Mouse (Mus musculus) MEL (cell line): ENCODE data around the gene S100a8. TPM values are rescaled to one million over a fixed set of nuclear protein-coding genes. Genes with fewer than 3 reads are reported as not detected.

ENCODE experiments used
- DNase-seq: peaks from one replicate; pipeline ENCODE4 v3.0.0; 2011; ENCODE audit warnings: low read depth, low spot score
- H3K27ac ChIP-seq: 2 replicates; pipeline ENCODE4 v1.5.1; 2012; ENCODE audit warnings: low read depth, mild to moderate bottlenecking, control low read depth, low read length, moderate library complexity; ENCODE audit not compliant: control insufficient read depth
- H3K27me3 ChIP-seq, 2 experiments: fragments of 150-350 bp in 1 of 2; sonication (generic) in 1 of 2; 2 replicates each; pipeline ENCODE4 v1.6.1; 2012; ENCODE audit warnings: low read length in 2 of 2, mild to moderate bottlenecking in 2 of 2, improper control_type of control experiment in 1 of 2, moderate library complexity in 1 of 2; ENCODE audit not compliant: insufficient read depth in 2 of 2, control insufficient read depth in 1 of 2
- H3K36me3 ChIP-seq, 2 experiments: 2 replicates each; pipeline ENCODE4 v1.6.1; 2012 to 2014; ENCODE audit warnings: low read length in 2 of 2, improper control_type of control experiment in 1 of 2, inconsistent platforms in 1 of 2, mild to moderate bottlenecking in 1 of 2; ENCODE audit not compliant: insufficient read depth in 2 of 2, control insufficient read depth in 1 of 2
- H3K4me1 ChIP-seq, 2 experiments: fragments of 150-350 bp in 1 of 2; sonication (generic) in 1 of 2; 2 replicates each; pipeline ENCODE4 v1.6.1; 2012; ENCODE audit warnings: low read length in 2 of 2, improper control_type of control experiment in 1 of 2, mild to moderate bottlenecking in 1 of 2; ENCODE audit not compliant: insufficient read depth in 2 of 2, control insufficient read depth in 1 of 2
- H3K4me3 ChIP-seq, 2 experiments: fragments of 150-350 bp in 1 of 2; sonication (generic) in 1 of 2; 2 replicates each; pipeline ENCODE4 v1.5.1; 2012; ENCODE audit warnings: low read depth in 2 of 2, low read length in 2 of 2, mild to moderate bottlenecking in 2 of 2, moderate library complexity in 2 of 2, control low read depth in 1 of 2, improper control_type of control experiment in 1 of 2; ENCODE audit not compliant: control insufficient read depth in 1 of 2, insufficient read depth in 1 of 2
- H3K79me2 ChIP-seq: 2 replicates; pipeline ENCODE4 v1.6.1; 2012; ENCODE audit warnings: mild to moderate bottlenecking, low read length, moderate library complexity; ENCODE audit not compliant: control insufficient read depth, poor library complexity, insufficient read depth
- H3K9ac ChIP-seq: 2 replicates; pipeline ENCODE4 v1.6.1; 2012; ENCODE audit warnings: low read depth, mild to moderate bottlenecking, control low read depth, low read length, moderate library complexity; ENCODE audit not compliant: control insufficient read depth, poor library complexity, severe bottlenecking
- H3K9me3 ChIP-seq: fragments of 150-350 bp; sonication (generic); replicated peaks from 2 replicates; pipeline ENCODE4 v1.6.1; 2012; ENCODE audit warnings: mild to moderate bottlenecking, low read length, improper control_type of control experiment, moderate library complexity; ENCODE audit not compliant: insufficient read depth
- CHD1 ChIP-seq: IDR thresholded peaks from 2 replicates; pipeline ENCODE4 v1.6.1; 2012; ENCODE audit warnings: low read depth, mild to moderate bottlenecking, inconsistent platforms, low read length, improper control_type of control experiment
- CHD2 ChIP-seq: IDR thresholded peaks from 2 replicates; pipeline ENCODE4 v1.6.1; 2011; ENCODE audit warnings: low read length, improper control_type of control experiment
- CTCF ChIP-seq, 3 experiments: IDR thresholded peaks in 2 of 3; conservative IDR thresholded peaks in 1 of 3; 2 replicates each; pipeline ENCODE4 v1.5.1; 2011 to 2012; ENCODE audit warnings: low read length in 3 of 3, low read depth in 2 of 3, mild to moderate bottlenecking in 2 of 3, improper control_type of control experiment in 1 of 3, inconsistent platforms in 1 of 3, mixed read lengths in 1 of 3, moderate library complexity in 1 of 3; ENCODE audit not compliant: control insufficient read depth in 1 of 3, insufficient read depth in 1 of 3, poor library complexity in 1 of 3, severe bottlenecking in 1 of 3
- ETS1 ChIP-seq: IDR thresholded peaks from 2 replicates; pipeline ENCODE4 v1.6.1; 2012; ENCODE audit warnings: low read depth, mild to moderate bottlenecking, inconsistent platforms, low read length, improper control_type of control experiment, moderate library complexity
- GATA1 ChIP-seq: IDR thresholded peaks from 2 replicates; pipeline ENCODE4 v1.6.1; 2011; ENCODE audit warnings: low read depth, low read length, improper control_type of control experiment
- HCFC1 ChIP-seq: IDR thresholded peaks from 2 replicates; pipeline ENCODE4 v1.6.1; 2012; ENCODE audit warnings: low read depth, mild to moderate bottlenecking, inconsistent platforms, low read length, improper control_type of control experiment, moderate library complexity
- JUND ChIP-seq: IDR thresholded peaks from 2 replicates; pipeline ENCODE4 v1.6.1; 2011; ENCODE audit warnings: low read depth, mild to moderate bottlenecking, improper control_type of control experiment, low read length
- MAX ChIP-seq: IDR thresholded peaks from 2 replicates; pipeline ENCODE4 v1.6.1; 2011; ENCODE audit warnings: low read length, improper control_type of control experiment
- MAZ ChIP-seq: IDR thresholded peaks from 2 replicates; pipeline ENCODE4 v1.6.1; 2012; ENCODE audit warnings: low read depth, mild to moderate bottlenecking, inconsistent platforms, low read length, improper control_type of control experiment
- MYC ChIP-seq: IDR thresholded peaks from 2 replicates; pipeline ENCODE4 v1.6.1; 2011; ENCODE audit warnings: low read depth, mild to moderate bottlenecking, low read length, improper control_type of control experiment, moderate library complexity
- NRF1 ChIP-seq: IDR thresholded peaks from 2 replicates; pipeline ENCODE4 v1.6.1; 2014; ENCODE audit warnings: low read depth, mild to moderate bottlenecking, inconsistent platforms, low read length, improper control_type of control experiment, moderate library complexity; ENCODE audit not compliant: poor library complexity, insufficient read depth, severe bottlenecking
- POLR2AphosphoS2 ChIP-seq: IDR thresholded peaks from 2 replicates; pipeline ENCODE4 v1.6.1; 2011; ENCODE audit warnings: low read length, improper control_type of control experiment
- POLR2AphosphoS5 ChIP-seq: IDR thresholded peaks from 2 replicates; pipeline ENCODE4 v1.6.1; 2012; ENCODE audit warnings: low read depth, borderline replicate concordance, mild to moderate bottlenecking, inconsistent platforms, low read length, moderate library complexity, mixed read lengths
- RAD21 ChIP-seq: IDR thresholded peaks from 2 replicates; pipeline ENCODE4 v1.6.1; 2011; ENCODE audit warnings: mild to moderate bottlenecking, low read depth, low read length, improper control_type of control experiment
- SMC3 ChIP-seq: IDR thresholded peaks from 2 replicates; pipeline ENCODE4 v1.6.1; 2011; ENCODE audit warnings: low read depth, low read length, improper control_type of control experiment
- TAL1 ChIP-seq: IDR thresholded peaks from 2 replicates; pipeline ENCODE4 v1.6.1; 2012; ENCODE audit warnings: mild to moderate bottlenecking, inconsistent platforms, low read length, moderate library complexity, mixed read lengths
- TBP ChIP-seq: IDR thresholded peaks from 2 replicates; pipeline ENCODE4 v1.8.0; 2011; ENCODE audit warnings: low read depth, low read length, improper control_type of control experiment
- TCF12 ChIP-seq: IDR thresholded peaks from 2 replicates; pipeline ENCODE4 v1.6.1; 2014; ENCODE audit warnings: low read depth, mild to moderate bottlenecking, inconsistent platforms, low read length, improper control_type of control experiment, moderate library complexity
- USF1 ChIP-seq: IDR thresholded peaks from 2 replicates; pipeline ENCODE4 v1.6.1; 2014; ENCODE audit warnings: low read depth, mild to moderate bottlenecking, inconsistent platforms, low read length, improper control_type of control experiment, moderate library complexity
- ZC3H11A ChIP-seq: IDR thresholded peaks from 2 replicates; pipeline ENCODE4 v1.6.1; 2012; ENCODE audit warnings: low read depth, mild to moderate bottlenecking, inconsistent platforms, low read length, improper control_type of control experiment
- ZKSCAN1 ChIP-seq: IDR thresholded peaks from 2 replicates; pipeline ENCODE4 v1.6.1; 2012; ENCODE audit warnings: low read depth, mild to moderate bottlenecking, inconsistent platforms, low read length, improper control_type of control experiment, moderate library complexity
- ZNF384 ChIP-seq: IDR thresholded peaks from 2 replicates; pipeline ENCODE4 v1.6.1; 2012; ENCODE audit warnings: low read depth, mild to moderate bottlenecking, inconsistent platforms, low read length, improper control_type of control experiment
- polyA plus RNA-seq, 2 experiments: library from polyadenylated mRNA; stranded (reverse) in 1 of 2; unstranded in 1 of 2; fragments of >175 nt in 1 of 2; fragments of >200 nt in 1 of 2; gene quantifications; 2 replicates each; pipeline versions ENCODE4 v1.2.1 to v1.2.4; 2012; ENCODE audit warnings: low replicate concordance in 2 of 2, low read depth in 1 of 2; ENCODE audit not compliant: insufficient read length in 2 of 2, insufficient read depth in 1 of 2, missing spikeins in 1 of 2
- total RNA-seq: library from RNA; depleted of rRNA; stranded (reverse); fragments of 300-350 nt; gene quantifications from 2 replicates; pipeline ENCODE4 v1.2.3, GENCODE M21; 2012

Gene S100a8
- total and polyA plus RNA-seq, 3 experiments, result not detected

GRCm38 (mm10) chr3:90652878-90653508 lies 15.8 kb upstream of the S100a8 start:
- Histone ChIP-seq H3K9me3 (no peaks in the 10 kb centered on the region), H3K4me1 (no peaks in the 10 kb centered on the region), H3K27ac (no peak overlapping the region), H3K36me3 (no peaks in the 10 kb centered on the region), H3K27me3 (peaks cover 3 to 5% of the 10 kb centered on the region in 2 experiments; a peak in 3 of 4 replicates), H3K9ac (no peak overlapping the region), H3K79me2 (no peaks in the 10 kb centered on the region), H3K4me3 (no peak overlapping the region)
- peak; percentile 68 for DNase-seq
- TF ChIP-seq JUND (no peak), MAX (no peak), SMC3 (peak; percentile 67), POLR2AphosphoS5 (no peak), ZC3H11A (peak; percentile 69), RAD21 (peak; percentile 90), ETS1 (no peak), CHD1 (no peak), ZNF384 (no peak), CTCF (IDR thresholded peaks at IDR 0.05 in 2 of 3, conservative IDR thresholded peaks at IDR 0.05 in 1 of 3; ENCODE audit: control insufficient read depth in 1 of 3, insufficient read depth in 1 of 3, low read depth in 2 of 3, low read length in 3 of 3, poor library complexity in 1 of 3, severe bottlenecking in 1 of 3) (peak; percentile 71 to 92 (median 88)), MYC (no peak), USF1 (no peak), NRF1 (no peak; the same call in 1 of the 2 replicates), MAZ (no peak)

GRCm38 (mm10) chr3:90653717-90654116 lies 15.1 kb upstream of the S100a8 start, which contains the start of gene S100a7a:
TSS of gene S100a7a (plus strand) at chr3:90654017.
- Histone ChIP-seq H3K27ac (no peak within 1 kb of the TSS), H3K36me3 (no peaks in the 10 kb centered on the region), H3K9me3 (no peaks in the 10 kb centered on the region), H3K4me3 (no peak within 1 kb of the TSS), H3K79me2 (no peaks in the 10 kb centered on the region), H3K4me1 (no peaks in the 10 kb centered on the region), H3K9ac (no peak within 1 kb of the TSS), H3K27me3 (peaks cover 3 to 5% of the 10 kb centered on the region in 2 experiments; a peak in 3 of 4 replicates)
- no peak for DNase-seq
- TF ChIP-seq TBP, result no peak
- no peak for TF ChIP-seq POLR2AphosphoS2
- no peak for TF ChIP-seq MAZ
- no peak for TF ChIP-seq ETS1
- TF ChIP-seq TCF12, result no peak
- no peak for TF ChIP-seq ZKSCAN1
- no peak for TF ChIP-seq TAL1
- TF ChIP-seq NRF1, result no peak
- TF ChIP-seq HCFC1, result no peak
- no peak for TF ChIP-seq CHD2
- TF ChIP-seq RAD21, result no peak
- no peak for TF ChIP-seq GATA1
- no peak for TF ChIP-seq USF1
